Mouse (Mus musculus) intestine, postnatal 0 days (tissue): ENCODE data around the gene Pnmal1. TPM values are rescaled to one million over a fixed set of nuclear protein-coding genes. Genes with fewer than 3 reads are reported as not detected.

Experiments used
- ATAC-seq: fragments of 200-750 bp; cut with Nextera tagmentation; 2 replicates; pipeline ENCODE4 v1.8.0; 2017; ENCODE audit warnings: mild to moderate bottlenecking, moderate TSS enrichment, moderate library complexity
- H3K27ac ChIP-seq: fragments of 300-500 bp; sonication (generic); 2 replicates; pipeline ENCODE4 v1.5.1; 2014; ENCODE audit warnings: mild to moderate bottlenecking, low read depth, low read length, moderate library complexity
- H3K27me3 ChIP-seq: fragments of 300-500 bp; sonication (generic); replicated peaks from 2 replicates; pipeline ENCODE4 v1.6.1; 2014; ENCODE audit warnings: low read length, mixed read lengths; ENCODE audit not compliant: control insufficient read depth, insufficient read depth
- H3K36me3 ChIP-seq: fragments of 300-500 bp; sonication (generic); 2 replicates; pipeline ENCODE4 v1.6.1; 2014; ENCODE audit warnings: mild to moderate bottlenecking, moderate library complexity; ENCODE audit not compliant: control insufficient read depth, insufficient read depth
- H3K4me1 ChIP-seq: fragments of 300-500 bp; sonication (generic); replicated peaks from 2 replicates; pipeline ENCODE4 v1.6.1; 2014; ENCODE audit warnings: antibody characterized with exemption, low read length, mixed read lengths; ENCODE audit not compliant: control insufficient read depth, insufficient read depth
- H3K4me2 ChIP-seq: fragments of 300-500 bp; sonication (generic); replicated peaks from 2 replicates; pipeline ENCODE4 v1.6.1; 2014; ENCODE audit warnings: low read depth, mild to moderate bottlenecking, moderate library complexity
- H3K4me3 ChIP-seq: fragments of 300-500 bp; sonication (generic); 2 replicates; pipeline ENCODE4 v1.5.1; 2014; ENCODE audit warnings: low read depth, low read length
- H3K9ac ChIP-seq: fragments of 300-500 bp; sonication (generic); 2 replicates; pipeline ENCODE4 v1.6.1; 2014; ENCODE audit warnings: mild to moderate bottlenecking, low read depth, low read length
- H3K9me3 ChIP-seq: fragments of 300-500 bp; sonication (generic); 2 replicates; pipeline ENCODE4 v1.6.1; 2016; ENCODE audit warnings: mixed run types; ENCODE audit not compliant: control insufficient read depth
- CTCF ChIP-seq: sonication (generic); IDR thresholded peaks from 2 replicates; pipeline ENCODE4 v1.5.1; 2016; ENCODE audit warnings: low read depth, mild to moderate bottlenecking, control low read depth, antibody characterized with exemption, moderate library complexity
- WGBS: fragments of 180-500 bp; shearing (Covaris S2); extraction: QIAGEN DNeasy Blood & Tissue Kit; methylation state at CpG from one replicate; pipeline ENCODE4 v1.1.7; 2014; 5-methylcytosine and 5-hydroxymethylcytosine counted together
- polyA plus RNA-seq: library from polyadenylated mRNA; unstranded; fragments of >200 nt; fragmentation: Nextera tagmentation; extraction: Ambion mirVana; gene quantifications from 2 replicates; pipeline ENCODE4 v1.2.1, GENCODE M21; 2015

The Pnmal1 gene
- polyA plus RNA-seq, 1 experiment from 2014 or later, result 2.2 TPM

DNA sequence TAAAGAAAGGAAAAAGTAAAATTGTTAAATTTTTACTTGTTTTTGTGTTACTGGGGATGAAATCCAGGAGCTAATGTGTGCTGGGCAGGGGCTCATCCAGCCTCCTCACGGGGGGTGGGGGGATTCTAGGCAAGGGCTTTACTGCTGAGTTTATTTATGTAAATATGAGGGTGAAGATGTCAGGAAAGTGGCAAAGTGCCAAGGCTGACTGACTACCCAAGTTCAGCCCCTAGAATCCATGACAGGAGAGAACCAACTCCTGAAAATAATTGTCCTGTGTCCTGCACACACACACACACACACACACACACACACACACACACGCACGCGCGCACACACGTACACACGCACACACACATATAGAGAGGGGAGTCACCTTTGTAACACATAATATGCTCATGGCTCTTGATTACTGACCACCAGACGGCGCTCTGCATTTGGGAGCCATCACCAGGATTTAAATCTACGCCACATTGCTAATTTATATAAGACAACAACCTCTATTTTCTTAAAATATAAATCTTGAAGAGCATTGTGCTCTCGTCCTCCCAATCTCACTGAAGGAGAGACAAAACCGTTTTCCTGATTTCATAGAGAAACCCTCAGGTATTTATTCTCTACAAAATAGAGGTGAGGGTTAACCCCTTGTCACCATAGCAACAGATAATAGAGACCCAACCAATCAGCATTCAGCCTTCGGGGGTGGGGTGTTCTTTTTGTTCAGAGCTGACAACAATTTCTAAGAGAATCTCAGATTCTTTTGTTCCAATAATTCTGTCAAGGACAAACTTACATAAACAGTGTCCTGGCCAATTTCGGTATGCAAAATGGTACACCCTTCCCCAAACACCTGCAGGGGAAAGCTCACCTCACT is 26.5 kb upstream of the Pnmal1 start:
- no peaks in the 10 kb centered on the region for H3K27me3 ChIP-seq
- no peak overlapping the region for H3K27ac ChIP-seq
- no peaks in the 10 kb centered on the region for H3K9me3 ChIP-seq
- TF ChIP-seq CTCF, result peak; percentile 83
- ATAC-seq, result no peak
- H3K4me3 ChIP-seq, result no peak overlapping the region
- WGBS, result 44% methylated on average over 14 of the region's 14 CpGs
- no peaks in the 10 kb centered on the region for H3K4me1 ChIP-seq
- H3K36me3 ChIP-seq, result no peaks in the 10 kb centered on the region
- no peak overlapping the region for H3K9ac ChIP-seq
- H3K4me2 ChIP-seq, result no peak overlapping the region

DNA sequence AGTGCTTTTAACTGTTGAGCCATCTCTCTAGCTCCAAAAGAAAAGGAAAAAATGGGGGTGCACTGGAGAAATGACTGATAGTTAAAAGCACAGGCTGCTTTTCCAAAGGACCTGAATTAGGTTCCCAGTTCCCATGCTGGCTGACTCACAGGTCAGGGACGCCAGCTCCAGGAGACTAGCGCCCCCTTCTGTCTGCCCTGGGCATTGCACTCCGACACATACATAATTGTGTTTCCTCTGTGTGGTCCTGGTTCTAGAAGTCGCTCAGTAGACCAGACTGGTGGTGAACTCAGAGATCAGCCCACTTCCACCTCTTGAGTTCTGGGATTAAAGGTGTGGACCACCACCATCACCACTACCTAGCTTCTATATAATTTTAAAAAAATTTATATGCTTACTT is 22.2 kb upstream of the Pnmal1 start:
- Histone ChIP-seq H3K9ac (no peak overlapping the region), H3K36me3 (no peaks in the 10 kb centered on the region), H3K27ac (no peak overlapping the region), H3K9me3 (no peaks in the 10 kb centered on the region), H3K4me2 (no peak overlapping the region), H3K27me3 (no peaks in the 10 kb centered on the region), H3K4me3 (no peak overlapping the region), H3K4me1 (no peaks in the 10 kb centered on the region)
- peak; percentile 54 for TF ChIP-seq CTCF
- no peak for ATAC-seq
- 48% methylated on average over 4 of the region's 4 CpGs for WGBS

DNA sequence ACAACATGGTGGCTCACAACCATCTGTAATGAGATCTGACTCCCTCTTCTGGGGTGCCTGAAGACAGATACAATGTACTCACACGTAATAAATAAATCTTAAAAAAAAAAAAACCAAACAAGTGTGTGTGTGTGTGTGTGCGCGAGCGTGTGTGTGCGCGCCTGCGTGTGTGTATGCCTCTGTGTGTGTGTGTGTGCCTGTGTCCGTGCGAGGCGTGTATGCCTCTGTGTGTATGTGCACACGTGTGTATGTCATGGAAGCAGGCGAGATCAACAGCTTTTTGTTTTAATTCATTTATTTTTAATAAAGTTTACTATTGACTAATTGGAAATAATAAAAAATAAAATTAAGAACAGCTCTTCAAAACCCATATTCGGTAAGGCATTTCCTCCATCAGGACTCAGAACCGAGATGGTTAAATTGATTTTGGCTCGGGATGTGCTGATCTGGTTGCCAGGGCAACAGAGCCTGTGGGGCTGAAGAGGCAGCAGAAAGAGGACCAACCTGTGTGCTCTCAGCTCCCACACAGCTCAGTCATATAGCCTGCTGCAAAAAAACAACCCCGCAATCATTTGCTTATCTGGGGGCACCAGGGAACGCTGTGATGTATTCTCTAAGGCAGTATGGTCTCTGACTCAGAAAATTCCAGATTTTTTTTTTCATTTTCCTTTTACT is 21.2 kb upstream of the Pnmal1 start:
- 70% methylated on average over 17 of the region's 17 CpGs for WGBS
- Histone ChIP-seq H3K9ac (no peak overlapping the region), H3K36me3 (no peaks in the 10 kb centered on the region), H3K27ac (no peak overlapping the region), H3K4me3 (no peak overlapping the region), H3K4me1 (no peaks in the 10 kb centered on the region), H3K9me3 (no peaks in the 10 kb centered on the region), H3K27me3 (no peaks in the 10 kb centered on the region), H3K4me2 (no peak overlapping the region)
- no peak for ATAC-seq
- TF ChIP-seq CTCF, result no peak

DNA sequence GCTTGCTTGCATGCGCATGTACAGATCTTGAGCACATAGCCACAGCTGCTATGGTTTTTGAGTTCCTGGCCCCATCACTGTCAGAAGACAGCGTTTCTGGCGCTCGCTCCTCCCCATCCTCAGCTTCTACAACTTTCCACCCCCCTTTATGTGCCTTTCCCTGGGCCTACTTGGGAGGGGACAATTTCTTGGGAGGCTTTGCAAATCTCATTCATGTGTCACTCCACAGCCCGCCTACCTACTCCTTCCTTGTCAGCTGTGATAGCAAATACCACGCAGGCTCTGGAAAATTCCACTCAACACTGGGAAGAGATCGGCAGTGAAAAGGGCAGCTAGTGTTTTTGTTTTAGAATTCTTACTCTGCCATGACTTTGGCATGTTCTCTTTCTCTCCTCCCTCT is 19.2 kb upstream of the Pnmal1 start:
- no peak overlapping the region for H3K4me3 ChIP-seq
- TF ChIP-seq CTCF, result no peak
- no peaks in the 10 kb centered on the region for H3K9me3 ChIP-seq
- ATAC-seq, result no peak
- no peaks in the 10 kb centered on the region for H3K36me3 ChIP-seq
- H3K27me3 ChIP-seq, result peaks cover 11% of the 10 kb centered on the region
- H3K4me1 ChIP-seq, result 0 out of 2 replicates have a peak, but pooled peaks cover 2% of the 10 kb centered on the region
- WGBS, result 47% methylated on average over 7 of the region's 7 CpGs
- H3K9ac ChIP-seq, result no peak overlapping the region
- H3K27ac ChIP-seq, result no peak overlapping the region
- H3K4me2 ChIP-seq, result no peak overlapping the region

GRCm38 (mm10) chr7:16942861-16943260 is 16.6 kb upstream of the Pnmal1 start:
- ATAC-seq, result no peak
- Histone ChIP-seq H3K27ac (no peak overlapping the region), H3K4me3 (no peak overlapping the region), H3K4me1 (peaks cover 5% of the 10 kb centered on the region; the same call in 1 of the 2 replicates), H3K4me2 (no peak overlapping the region), H3K9me3 (no peaks in the 10 kb centered on the region), H3K27me3 (peaks cover 36% of the 10 kb centered on the region), H3K9ac (no peak overlapping the region), H3K36me3 (no peaks in the 10 kb centered on the region)
- 45% methylated on average over 4 of the region's 4 CpGs for WGBS
- no peak for TF ChIP-seq CTCF

DNA sequence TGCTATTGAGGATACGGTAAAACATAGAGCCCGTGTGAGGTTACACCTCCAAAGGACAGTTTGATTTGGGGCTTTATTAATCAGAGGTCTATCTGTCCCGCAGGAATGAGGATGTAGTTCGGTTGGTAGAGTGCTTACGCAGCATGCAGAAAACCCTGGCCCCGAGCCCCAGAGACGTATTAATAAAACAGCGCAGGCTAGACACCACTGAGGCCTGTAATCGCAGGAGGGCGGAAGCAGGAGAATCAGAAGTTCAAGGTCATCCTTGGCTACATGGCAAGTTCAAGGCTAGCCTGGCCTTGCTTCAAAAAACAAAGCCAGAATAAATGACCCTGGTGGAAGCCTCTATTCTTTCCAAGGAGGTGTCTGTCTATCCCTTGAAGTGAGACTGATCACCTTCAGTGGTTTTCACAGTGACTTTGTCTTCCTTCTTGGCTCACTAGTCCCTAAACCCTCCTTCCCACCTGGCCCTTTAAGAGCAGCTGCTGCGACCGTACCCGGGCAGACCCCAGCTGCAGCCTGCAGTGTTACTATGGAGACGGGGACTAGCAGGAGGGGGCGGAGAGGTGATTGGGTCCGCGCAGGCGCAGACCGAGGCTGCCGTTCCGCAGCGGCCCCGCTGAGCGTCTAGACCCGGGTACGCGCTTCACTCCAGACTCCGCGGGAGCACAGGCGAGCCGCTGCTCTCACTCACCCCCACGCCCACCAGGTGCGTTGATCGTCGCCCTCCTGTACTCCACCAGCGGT is 15.2 kb upstream of the Pnmal1 start, which contains the start of gene Pnmal2:
Gene Pnmal2, plus strand, starts transcription at position 622 of the 747 bp plus-strand sequence.
- no peaks in the 10 kb centered on the region for H3K9me3 ChIP-seq
- no peak for TF ChIP-seq CTCF
- WGBS, result 19% methylated on average over 36 of the region's 36 CpGs
- no peak within 1 kb of the TSS for H3K27ac ChIP-seq
- peak within 1 kb of the TSS; percentile 78 for H3K4me2 ChIP-seq
- peak within 1 kb of the TSS; percentile 44; the same call in 1 of the 2 replicates for H3K9ac ChIP-seq
- H3K36me3 ChIP-seq, result no peaks in the 10 kb centered on the region
- H3K4me3 ChIP-seq, result peak within 1 kb of the TSS; percentile 57
- peaks cover 5% of the 10 kb centered on the region; the same call in 1 of the 2 replicates for H3K4me1 ChIP-seq
- H3K27me3 ChIP-seq, result peaks cover 49% of the 10 kb centered on the region
- peak; percentile 28; the same call in 1 of the 2 replicates for ATAC-seq
